Mouse (Mus musculus): ENCODE measurements around the gene Prkacb.

DNA sequence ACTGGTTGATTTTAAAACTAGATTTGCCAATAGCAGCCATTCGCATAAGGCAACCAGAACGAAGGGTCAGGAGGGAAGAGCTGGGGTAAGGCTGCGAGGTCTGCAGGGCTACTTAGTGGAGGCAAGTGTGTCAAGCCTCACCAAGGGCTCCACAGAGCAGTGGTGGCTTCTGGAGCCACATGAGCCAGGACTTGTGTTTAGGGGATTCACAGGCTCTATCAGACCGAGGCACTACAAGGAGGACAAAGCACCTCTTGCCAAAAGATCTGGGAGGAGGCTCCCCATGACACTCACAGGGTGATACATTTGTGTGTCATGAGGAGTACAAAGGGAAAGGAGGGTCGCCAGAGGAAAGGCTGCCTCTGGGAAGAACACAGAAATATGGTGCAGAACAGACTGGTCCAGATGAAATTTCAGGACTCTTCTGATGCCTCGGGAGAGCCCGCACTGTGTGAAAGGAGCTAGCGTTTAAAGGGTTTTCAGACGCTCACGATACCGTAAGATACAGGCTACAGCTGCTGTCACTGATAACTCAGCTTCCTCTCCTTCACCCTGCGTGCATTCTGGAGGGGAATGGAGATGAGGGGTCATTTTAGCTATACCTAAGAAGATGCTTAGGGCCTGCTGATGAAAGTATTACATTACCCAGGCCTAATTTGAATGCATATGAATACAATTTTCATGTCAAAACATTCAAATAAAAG is 19.1 kb downstream of the Prkacb start:
- TF ChIP-seq CTCF (IDR thresholded peaks at IDR 0.05; ENCODE audit: control insufficient read depth, insufficient read depth, insufficient replicate concordance, low read depth, low read length) (no peak), POLR2A (IDR thresholded peaks at IDR 0.05; ENCODE audit: control insufficient read depth, low read depth, low read length) (no peak)
